Mouse (Mus musculus): ENCODE measurements around the gene Mms19. TPM values are rescaled to one million over a fixed set of nuclear protein-coding genes. Genes with fewer than 3 reads are reported as not detected.

The Mms19 gene
- polyA plus RNA-seq, 1 experiment from 2014 or later, result 11.1 TPM

GRCm38 (mm10) chr19:42015001-42015400 is 34.0 kb upstream of the Mms19 start:
- 63% methylated on average over 6 of the region's 6 CpGs for WGBS (ENCODE audit: insufficient replicate concordance)
- H3K9me3 ChIP-seq (replicated peaks; ENCODE audit: control insufficient read depth, low read length), result no peaks in the 10 kb centered on the region
- no peak for ATAC-seq (ENCODE audit: low read depth)
- no peak overlapping the region for H3K4me2 ChIP-seq (ENCODE audit: low read depth, low read length)
- H3K27ac ChIP-seq (ENCODE audit: low read length), result no peak overlapping the region
- no peaks in the 10 kb centered on the region for H3K27me3 ChIP-seq (ENCODE audit: control insufficient read depth, insufficient read depth, low read depth, low read length)
- no peaks in the 10 kb centered on the region for H3K36me3 ChIP-seq (ENCODE audit: control insufficient read depth, insufficient read depth)
- peaks cover 8% of the 10 kb centered on the region for H3K4me1 ChIP-seq (ENCODE audit: control insufficient read depth, low read depth, low read length)
- no peak overlapping the region for H3K4me3 ChIP-seq (ENCODE audit: low read depth, low read length)
- no peak overlapping the region for H3K9ac ChIP-seq (ENCODE audit: low read depth, low read length)

- Histone ChIP-seq H3K36me3 (ENCODE audit: control insufficient read depth, insufficient read depth) (no peaks in the 10 kb centered on the region), H3K27ac (ENCODE audit: low read length) (no peak overlapping the region), H3K9me3 (replicated peaks; ENCODE audit: control insufficient read depth, low read length) (no peaks in the 10 kb centered on the region), H3K4me3 (ENCODE audit: low read depth, low read length) (no peak overlapping the region), H3K27me3 (ENCODE audit: control insufficient read depth, insufficient read depth, low read depth, low read length) (no peaks in the 10 kb centered on the region), H3K4me2 (ENCODE audit: low read depth, low read length) (no peak overlapping the region), H3K9ac (ENCODE audit: low read depth, low read length) (no peak overlapping the region), H3K4me1 (ENCODE audit: control insufficient read depth, low read depth, low read length) (peaks cover 8% of the 10 kb centered on the region; the same call in 1 of the 2 replicates)
- 45% methylated on average over 3 of the region's 3 CpGs for WGBS (ENCODE audit: insufficient replicate concordance)
- no peak for ATAC-seq (ENCODE audit: low read depth)
Measured at GRCm38 (mm10) chr19:42014231-42014825, 33.4 kb upstream of the Mms19 start.

GRCm38 (mm10) chr19:42011123-42011522 is 30.2 kb upstream of the Mms19 start:
- Histone ChIP-seq H3K36me3 (ENCODE audit: control insufficient read depth, insufficient read depth) (no peaks in the 10 kb centered on the region), H3K27me3 (ENCODE audit: control insufficient read depth, insufficient read depth, low read depth, low read length) (no peaks in the 10 kb centered on the region), H3K4me2 (ENCODE audit: low read depth, low read length) (no peak overlapping the region), H3K4me1 (ENCODE audit: control insufficient read depth, low read depth, low read length) (peaks cover 3% of the 10 kb centered on the region), H3K4me3 (ENCODE audit: low read depth, low read length) (no peak overlapping the region), H3K9me3 (replicated peaks; ENCODE audit: control insufficient read depth, low read length) (no peaks in the 10 kb centered on the region), H3K9ac (ENCODE audit: low read depth, low read length) (no peak overlapping the region), H3K27ac (ENCODE audit: low read length) (no peak overlapping the region)
- no peak for ATAC-seq (ENCODE audit: low read depth)
- 59% methylated on average over 7 of the region's 7 CpGs for WGBS (ENCODE audit: insufficient replicate concordance)

GRCm38 (mm10) chr19:42010436-42010835 is 29.5 kb upstream of the Mms19 start:
- no peaks in the 10 kb centered on the region for H3K36me3 ChIP-seq (ENCODE audit: control insufficient read depth, insufficient read depth)
- peaks cover 8% of the 10 kb centered on the region for H3K4me1 ChIP-seq (ENCODE audit: control insufficient read depth, low read depth, low read length)
- no peaks in the 10 kb centered on the region for H3K9me3 ChIP-seq (replicated peaks; ENCODE audit: control insufficient read depth, low read length)
- no peaks in the 10 kb centered on the region for H3K27me3 ChIP-seq (ENCODE audit: control insufficient read depth, insufficient read depth, low read depth, low read length)
- H3K27ac ChIP-seq (ENCODE audit: low read length), result no peak overlapping the region
- H3K4me2 ChIP-seq (ENCODE audit: low read depth, low read length), result no peak overlapping the region
- WGBS (ENCODE audit: insufficient replicate concordance), result 64% methylated on average over 4 of the region's 4 CpGs
- H3K4me3 ChIP-seq (ENCODE audit: low read depth, low read length), result no peak overlapping the region
- H3K9ac ChIP-seq (ENCODE audit: low read depth, low read length), result no peak overlapping the region
- ATAC-seq (ENCODE audit: low read depth), result no peak

GRCm38 (mm10) chr19:42009067-42009466 is 28.1 kb upstream of the Mms19 start:
- Histone ChIP-seq H3K4me1 (ENCODE audit: control insufficient read depth, low read depth, low read length) (peaks cover 10% of the 10 kb centered on the region), H3K27ac (ENCODE audit: low read length) (no peak overlapping the region), H3K9ac (ENCODE audit: low read depth, low read length) (no peak overlapping the region), H3K9me3 (replicated peaks; ENCODE audit: control insufficient read depth, low read length) (no peaks in the 10 kb centered on the region), H3K4me2 (ENCODE audit: low read depth, low read length) (no peak overlapping the region), H3K4me3 (ENCODE audit: low read depth, low read length) (no peak overlapping the region), H3K36me3 (ENCODE audit: control insufficient read depth, insufficient read depth) (no peaks in the 10 kb centered on the region), H3K27me3 (ENCODE audit: control insufficient read depth, insufficient read depth, low read depth, low read length) (no peaks in the 10 kb centered on the region)
- no peak for ATAC-seq (ENCODE audit: low read depth)
- 59% methylated on average over 7 of the region's 7 CpGs for WGBS (ENCODE audit: insufficient replicate concordance)

- no peak for ATAC-seq (ENCODE audit: low read depth)
- 52% methylated on average over 3 of the region's 3 CpGs for WGBS (ENCODE audit: insufficient replicate concordance)
- no peaks in the 10 kb centered on the region for H3K36me3 ChIP-seq (ENCODE audit: control insufficient read depth, insufficient read depth)
- no peaks in the 10 kb centered on the region for H3K27me3 ChIP-seq (ENCODE audit: control insufficient read depth, insufficient read depth, low read depth, low read length)
- no peak overlapping the region for H3K9ac ChIP-seq (ENCODE audit: low read depth, low read length)
- H3K27ac ChIP-seq (ENCODE audit: low read length), result no peak overlapping the region
- H3K4me1 ChIP-seq (ENCODE audit: control insufficient read depth, low read depth, low read length), result peaks cover 10% of the 10 kb centered on the region
- H3K4me3 ChIP-seq (ENCODE audit: low read depth, low read length), result no peak overlapping the region
- H3K4me2 ChIP-seq (ENCODE audit: low read depth, low read length), result no peak overlapping the region
- H3K9me3 ChIP-seq (replicated peaks; ENCODE audit: control insufficient read depth, low read length), result no peaks in the 10 kb centered on the region
Measured at GRCm38 (mm10) chr19:42008586-42008985, 27.6 kb upstream of the Mms19 start.

- Histone ChIP-seq H3K4me3 (ENCODE audit: low read depth, low read length) (no peak overlapping the region), H3K9me3 (replicated peaks; ENCODE audit: control insufficient read depth, low read length) (no peaks in the 10 kb centered on the region), H3K9ac (ENCODE audit: low read depth, low read length) (no peak overlapping the region), H3K27me3 (ENCODE audit: control insufficient read depth, insufficient read depth, low read depth, low read length) (no peaks in the 10 kb centered on the region), H3K27ac (ENCODE audit: low read length) (no peak overlapping the region), H3K36me3 (ENCODE audit: control insufficient read depth, insufficient read depth) (no peaks in the 10 kb centered on the region), H3K4me1 (ENCODE audit: control insufficient read depth, low read depth, low read length) (peaks cover 10% of the 10 kb centered on the region), H3K4me2 (ENCODE audit: low read depth, low read length) (no peak overlapping the region)
- 56% methylated on average over 8 of the region's 8 CpGs for WGBS (ENCODE audit: insufficient replicate concordance)
- no peak for ATAC-seq (ENCODE audit: low read depth)
Measured at GRCm38 (mm10) chr19:42006568-42006967, 25.6 kb upstream of the Mms19 start.

GRCm38 (mm10) chr19:42005616-42006015 is 24.7 kb upstream of the Mms19 start:
- Histone ChIP-seq H3K4me2 (ENCODE audit: low read depth, low read length) (no peak overlapping the region; the same call in 1 of the 2 replicates), H3K4me1 (ENCODE audit: control insufficient read depth, low read depth, low read length) (peaks cover 10% of the 10 kb centered on the region), H3K4me3 (ENCODE audit: low read depth, low read length) (no peak overlapping the region), H3K27ac (ENCODE audit: low read length) (peak overlapping the region; percentile 18; the same call in 1 of the 2 replicates), H3K9ac (ENCODE audit: low read depth, low read length) (no peak overlapping the region), H3K27me3 (ENCODE audit: control insufficient read depth, insufficient read depth, low read depth, low read length) (no peaks in the 10 kb centered on the region), H3K36me3 (ENCODE audit: control insufficient read depth, insufficient read depth) (no peaks in the 10 kb centered on the region), H3K9me3 (replicated peaks; ENCODE audit: control insufficient read depth, low read length) (no peaks in the 10 kb centered on the region)
- 9% methylated on average over 3 of the region's 3 CpGs for WGBS (ENCODE audit: insufficient replicate concordance)
- ATAC-seq (ENCODE audit: low read depth), result peak; percentile 35; the same call in 1 of the 2 replicates

GRCm38 (mm10) chr19:42004258-42004657 is 23.3 kb upstream of the Mms19 start:
- H3K36me3 ChIP-seq (ENCODE audit: control insufficient read depth, insufficient read depth), result no peaks in the 10 kb centered on the region
- no peak for ATAC-seq (ENCODE audit: low read depth)
- H3K4me1 ChIP-seq (ENCODE audit: control insufficient read depth, low read depth, low read length), result peaks cover 11% of the 10 kb centered on the region
- no peaks in the 10 kb centered on the region for H3K27me3 ChIP-seq (ENCODE audit: control insufficient read depth, insufficient read depth, low read depth, low read length)
- no peak overlapping the region for H3K4me2 ChIP-seq (ENCODE audit: low read depth, low read length)
- H3K27ac ChIP-seq (ENCODE audit: low read length), result no peak overlapping the region
- H3K9me3 ChIP-seq (replicated peaks; ENCODE audit: control insufficient read depth, low read length), result no peaks in the 10 kb centered on the region
- H3K9ac ChIP-seq (ENCODE audit: low read depth, low read length), result no peak overlapping the region
- no peak overlapping the region for H3K4me3 ChIP-seq (ENCODE audit: low read depth, low read length)
- WGBS (ENCODE audit: insufficient replicate concordance), result 50% methylated on average over 6 of the region's 6 CpGs
